Mouse (Mus musculus) heart, embryonic 13.5 days (tissue): ENCODE results near the gene A930033H14Rik. TPM values are rescaled to one million over a fixed set of nuclear protein-coding genes. Genes with fewer than 3 reads are reported as not detected.

ENCODE experiments used
- ATAC-seq: fragments of 200-750 bp; cut with Nextera tagmentation; 2 replicates; pipeline ENCODE4 v1.8.0; 2017; ENCODE audit warnings: moderate TSS enrichment; ENCODE audit not compliant: insufficient number of reproducible peaks, low FRiP score, low TSS enrichment; ENCODE audit errors: extremely low read depth
- H3K27ac ChIP-seq: fragments of 300-500 bp; sonication (generic); replicated peaks from 2 replicates; pipeline ENCODE4 v1.5.1; 2015; ENCODE audit warnings: moderate library complexity, mild to moderate bottlenecking, inconsistent platforms
- H3K27me3 ChIP-seq: fragments of 300-500 bp; sonication (generic); replicated peaks from 2 replicates; pipeline ENCODE4 v1.6.1; 2015; ENCODE audit warnings: mild to moderate bottlenecking, inconsistent platforms
- H3K36me3 ChIP-seq: fragments of 300-500 bp; sonication (generic); 2 replicates; pipeline ENCODE4 v1.6.1; 2015; ENCODE audit warnings: mild to moderate bottlenecking, inconsistent platforms
- H3K4me1 ChIP-seq: fragments of 300-500 bp; sonication (generic); 2 replicates; pipeline ENCODE4 v1.6.1; 2015; ENCODE audit warnings: inconsistent platforms
- H3K4me2 ChIP-seq: fragments of 300-500 bp; sonication (generic); 2 replicates; pipeline ENCODE4 v1.6.1; 2015; ENCODE audit warnings: inconsistent platforms, mild to moderate bottlenecking, moderate library complexity
- H3K4me3 ChIP-seq: fragments of 300-500 bp; sonication (generic); 2 replicates; pipeline ENCODE4 v1.5.1; 2015; ENCODE audit warnings: moderate library complexity, mild to moderate bottlenecking, inconsistent platforms
- H3K9ac ChIP-seq: fragments of 300-500 bp; sonication (generic); 2 replicates; pipeline ENCODE4 v1.6.1; 2015; ENCODE audit warnings: inconsistent platforms, mild to moderate bottlenecking, moderate library complexity
- H3K9me3 ChIP-seq: fragments of 300-500 bp; sonication (generic); 2 replicates; pipeline ENCODE4 v1.6.1; 2016; ENCODE audit warnings: inconsistent platforms
- WGBS: fragments of 180-500 bp; shearing (Covaris S2); methylation state at CpG from one replicate; pipeline ENCODE4 v1.1.7; 2015; ENCODE audit warnings: mixed read lengths; 5-methylcytosine and 5-hydroxymethylcytosine counted together
- polyA plus RNA-seq: library from polyadenylated mRNA; unstranded; fragments of >200 nt; fragmentation: Nextera tagmentation; extraction: Ambion mirVana; gene quantifications from 2 replicates; pipeline ENCODE4 v1.2.1, GENCODE M21; 2015

Gene A930033H14Rik
- polyA plus RNA-seq, 1 experiment from 2014 or later = 1.6 TPM

DNA sequence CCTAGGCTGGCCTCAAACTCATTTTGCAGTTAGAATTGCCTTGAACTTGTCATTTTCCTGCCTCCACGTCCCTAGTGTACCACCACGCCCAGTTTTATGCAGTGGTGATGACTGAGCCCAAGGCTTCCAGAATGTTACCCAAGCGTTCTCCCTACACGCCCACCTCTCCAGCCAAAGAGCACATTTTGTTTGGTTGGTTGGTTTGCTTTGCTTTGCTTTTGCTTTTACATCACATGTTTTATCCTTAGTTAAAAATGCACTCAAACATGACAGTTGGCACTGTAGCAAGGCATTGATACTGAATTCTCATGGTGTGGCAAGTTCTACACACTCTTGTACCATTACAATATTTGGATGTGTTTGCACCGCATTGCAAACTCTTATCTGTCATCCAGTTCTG, 49.7 kb downstream of the A930033H14Rik start:
- H3K36me3 ChIP-seq = no peaks in the 10 kb centered on the region
- no peaks in the 10 kb centered on the region for H3K27me3 ChIP-seq
- ATAC-seq = no peak
- no peak overlapping the region for H3K4me2 ChIP-seq
- H3K27ac ChIP-seq = no peak overlapping the region
- peaks cover 5% of the 10 kb centered on the region; the same call in 1 of the 2 replicates for H3K4me1 ChIP-seq
- no peak overlapping the region for H3K9ac ChIP-seq
- whole genome bisulfite sequencing = 77% methylated on average over 5 of the region's 5 CpGs
- no peak overlapping the region for H3K4me3 ChIP-seq
- no peaks in the 10 kb centered on the region; the same call in 1 of the 2 replicates for H3K9me3 ChIP-seq

DNA sequence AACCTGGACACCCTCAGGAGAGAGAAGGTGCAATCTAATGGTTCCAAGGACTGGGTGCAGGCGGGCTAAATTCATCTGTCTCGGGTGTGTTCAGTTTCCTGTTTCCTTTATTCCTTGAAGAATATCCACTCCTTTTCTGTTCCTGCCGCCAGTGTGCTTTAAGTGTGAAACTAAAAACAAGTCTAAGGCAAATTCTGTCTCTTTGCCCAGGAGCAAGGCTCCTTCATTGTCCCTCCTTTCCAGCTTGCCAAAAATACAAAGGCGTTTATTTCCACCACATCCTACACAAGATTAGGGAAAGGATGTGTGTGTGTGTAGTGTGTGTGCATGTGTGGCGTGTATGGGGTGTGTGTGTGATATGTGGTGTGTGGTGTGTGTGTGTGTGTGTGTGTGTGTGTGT, 50.3 kb downstream of the A930033H14Rik start:
- Histone ChIP-seq H3K4me1 (no peaks in the 10 kb centered on the region), H3K9me3 (no peaks in the 10 kb centered on the region; the same call in 1 of the 2 replicates), H3K27ac (no peak overlapping the region), H3K36me3 (no peaks in the 10 kb centered on the region), H3K4me2 (no peak overlapping the region), H3K4me3 (no peak overlapping the region), H3K9ac (no peak overlapping the region), H3K27me3 (no peaks in the 10 kb centered on the region)
- 73% methylated on average over 5 of the region's 5 CpGs for WGBS
- ATAC-seq = no peak

DNA sequence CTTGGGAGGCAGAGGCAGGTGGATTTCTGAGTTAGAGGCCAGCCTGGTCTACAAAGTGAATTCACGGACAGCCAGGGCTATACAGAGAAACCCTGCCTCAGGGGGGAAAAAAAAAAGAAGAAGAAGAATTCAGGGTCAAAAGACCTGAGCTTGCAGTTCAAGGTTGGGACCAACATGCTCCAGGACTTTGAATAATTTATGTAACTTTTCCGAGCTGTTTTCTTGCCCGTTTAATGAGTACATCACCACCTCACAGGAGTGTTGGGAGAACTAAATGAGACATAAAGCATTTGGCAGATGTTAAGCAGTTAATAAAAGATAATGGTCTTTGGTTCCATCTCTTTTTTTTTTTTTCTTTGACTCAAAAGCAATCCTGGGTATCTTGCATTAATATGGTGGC, 51.4 kb downstream of the A930033H14Rik start:
- no peak overlapping the region for H3K4me3 ChIP-seq
- no peaks in the 10 kb centered on the region for H3K4me1 ChIP-seq
- H3K36me3 ChIP-seq = no peaks in the 10 kb centered on the region
- H3K27me3 ChIP-seq = no peaks in the 10 kb centered on the region
- no peak overlapping the region for H3K4me2 ChIP-seq
- 67% methylated on average over 3 of the region's 3 CpGs for WGBS
- H3K9ac ChIP-seq = no peak overlapping the region
- H3K27ac ChIP-seq = no peak overlapping the region
- no peak for ATAC-seq
- H3K9me3 ChIP-seq = no peaks in the 10 kb centered on the region; the same call in 1 of the 2 replicates

DNA sequence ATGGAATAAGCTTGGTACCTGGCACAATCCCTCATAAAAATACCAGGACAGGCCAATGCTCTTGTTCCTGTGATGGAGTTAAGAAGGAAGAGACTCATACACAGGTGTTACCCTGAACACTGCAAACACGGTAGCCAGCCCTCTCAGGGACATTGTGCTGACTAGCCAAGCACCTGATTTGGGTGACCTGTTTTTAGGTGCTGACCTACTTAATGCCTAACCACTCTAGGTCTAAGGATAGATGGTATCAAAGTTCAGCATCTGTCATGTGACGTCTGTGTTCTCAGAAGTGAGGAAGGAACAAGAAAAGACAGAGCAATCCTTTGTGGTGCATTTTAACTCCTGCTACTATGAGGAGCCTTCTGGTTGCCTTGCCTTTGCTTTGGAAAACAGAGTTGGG, 52.0 kb downstream of the A930033H14Rik start:
- no peaks in the 10 kb centered on the region for H3K36me3 ChIP-seq

More for the DNA sequence above, 52.0 kb downstream of the A930033H14Rik start:
- H3K27ac ChIP-seq = no peak overlapping the region
- no peaks in the 10 kb centered on the region; the same call in 1 of the 2 replicates for H3K9me3 ChIP-seq
- WGBS = 80% methylated on average over 2 of the region's 2 CpGs
- H3K9ac ChIP-seq = no peak overlapping the region
- H3K4me1 ChIP-seq = no peaks in the 10 kb centered on the region
- no peak overlapping the region for H3K4me2 ChIP-seq
- H3K27me3 ChIP-seq = no peaks in the 10 kb centered on the region
- no peak overlapping the region for H3K4me3 ChIP-seq
- ATAC-seq = no peak

Other genes with a start within 250 kb of the A930033H14Rik start
- gene Rhobtb1, start 61.7 kb downstream of the A930033H14Rik start, polyA plus RNA-seq = 29.2 and 30.9 TPM in 2 replicates
- gene Cdk1, start 139.8 kb upstream of the A930033H14Rik start, polyA plus RNA-seq = 344 and 384 TPM in 2 replicates
- gene Ank3, start 185.7 kb upstream of the A930033H14Rik start, polyA plus RNA-seq = 30.8 and 31.1 TPM in 2 replicates